In genomic region chr14:103648623-103649255, GRCm38 (mm10) we compare ENCODE assay signal across 9 mouse cellular contexts. TPM values are rescaled to one million over a fixed set of nuclear protein-coding genes. Genes with fewer than 3 reads are reported as not detected.
A peak's percentile ranks its signal among the peaks of the same experiment; 100 is the strongest.
DNase-seq lines count a peak whose midpoint lies in the region; ATAC-seq and TF ChIP-seq lines count a peak whose summit lies in the region.
"Had no signal": no experiment of that assay in that cellular context is flagged by ENCODE, and none has a peak within 500 bp of the region (broad histone marks: within the 10 kb centered on the region; RNA-seq: fewer than 3 reads in every experiment).

No protein-coding gene starts in this region.

- H3K4me2 ChIP-seq in hindbrain, embryonic 15.5 days, result peak overlapping the region; percentile 83
- H3K4me2 ChIP-seq in neural tube, embryonic 12.5 days (replicated peaks), result peak overlapping the region; percentile 32; the same call in 1 of the 2 replicates

- H3K27me3 ChIP-seq in hindbrain, embryonic 15.5 days, result no peaks in the 10 kb centered on the region
- H3K27me3 ChIP-seq in neural tube, embryonic 12.5 days (replicated peaks), result no peaks in the 10 kb centered on the region

- TF ChIP-seq CTCF in gastrocnemius, adult 2 months (IDR thresholded peaks at IDR 0.05), result no peak

- peak; percentile 46 to 48 for DNase-seq in layer of hippocampus, postnatal 14 days (ENCODE audit: low spot score in 2 of 2)
- no peak for DNase-seq in layer of hippocampus, adult 11-12 months (ENCODE audit: low spot score)
- peak; percentile 41 for DNase-seq in cerebellum, adult 9-11 months
- no peak for DNase-seq in urinary bladder, adult 18-20 months (ENCODE audit: low spot score in 2 of 2)
- DNase-seq in spleen, postnatal 36 days (ENCODE audit: low spot score in 2 of 2), result no peak
- DNase-seq in gastrocnemius, adult 2 months, result no peak

- H3K4me3 ChIP-seq in hindbrain, embryonic 15.5 days, result peak overlapping the region; percentile 15
- H3K4me3 ChIP-seq in neural tube, embryonic 12.5 days, result no peak overlapping the region
- no peak overlapping the region for H3K4me3 ChIP-seq in gastrocnemius, adult 2 months

- H3K36me3 ChIP-seq in hindbrain, embryonic 15.5 days, result no peaks in the 10 kb centered on the region
- no peaks in the 10 kb centered on the region for H3K36me3 ChIP-seq in neural tube, embryonic 12.5 days
- H3K36me3 ChIP-seq: G1E had no signal

- H3K4me1 ChIP-seq in hindbrain, embryonic 15.5 days (replicated peaks), result peaks cover 45% of the 10 kb centered on the region
- peaks cover 19% of the 10 kb centered on the region for H3K4me1 ChIP-seq in neural tube, embryonic 12.5 days

- WGBS in hindbrain, embryonic 15.5 days, result 24% methylated on average over 12 of the region's 12 CpGs
- 38% methylated on average over 12 of the region's 12 CpGs for WGBS in neural tube, embryonic 12.5 days

- intact Hi-C loops in gastrocnemius, adult 2 months (cut with DNase I), result no loop called here

- no peaks in the 10 kb centered on the region for H3K9me3 ChIP-seq in hindbrain, embryonic 15.5 days
- H3K9me3 ChIP-seq in neural tube, embryonic 12.5 days, result no peaks in the 10 kb centered on the region

- ATAC-seq in hindbrain, embryonic 15.5 days (ENCODE audit: low FRiP score, low read depth), result no peak
- no peak for ATAC-seq in neural tube, embryonic 12.5 days (ENCODE audit: low FRiP score, low read depth)

- no peak overlapping the region for H3K9ac ChIP-seq in hindbrain, embryonic 15.5 days
- H3K9ac ChIP-seq in neural tube, embryonic 12.5 days, result no peak overlapping the region

- H3K27ac ChIP-seq in hindbrain, embryonic 15.5 days (replicated peaks), result peak overlapping the region; percentile 66
- H3K27ac ChIP-seq in neural tube, embryonic 12.5 days, result no peak overlapping the region
- H3K27ac ChIP-seq in gastrocnemius, adult 2 months, result no peak overlapping the region

RNA-seq across cellular contexts. Expression of gene Slain1, which starts 1.3 kb away (rescaled TPM):
- total RNA-seq in layer of hippocampus, postnatal 14 days (2021), result 10 to 100 TPM; 54.8 to 55.4 TPM
- polyA plus RNA-seq in hindbrain, embryonic 15.5 days (2015; fragmentation: Nextera tagmentation; extraction: Ambion mirVana), result 18.4 and 21.1 TPM in 2 replicates
- polyA plus RNA-seq in neural tube, embryonic 12.5 days (2016; fragmentation: Nextera tagmentation; extraction: Ambion mirVana), result 20.1 and 22.5 TPM in 2 replicates
- total RNA-seq in gastrocnemius, adult 2 months (2021), result not detected
- polyA plus RNA-seq: G1E had no signal

Comparison
In these comparisons a context has a peak if more than half of its experiments do, and no peak if none do; other contexts are left out.
1. DNase-seq: peak in layer of hippocampus, postnatal 14 days (2 of 2) and cerebellum, adult 9-11 months (single experiment); none in layer of hippocampus, adult 11-12 months (single experiment), urinary bladder, adult 18-20 months (0 of 2), spleen, postnatal 36 days (0 of 2) and gastrocnemius, adult 2 months (single experiment).
2. RNA of gene Slain1, which starts 1.3 kb away (total RNA-seq): 54.8 to 55.4 TPM in layer of hippocampus, postnatal 14 days; not detected in gastrocnemius, adult 2 months; every median in the first group is over 10 times any median in the second.